Mouse (Mus musculus): Measurements from ENCODE around the gene P4ha2.

The P4ha2 gene

GRCm38 (mm10) chr11:54068520-54069371, 31.1 kb upstream of the P4ha2 start, which contains the start of gene Pdlim4:
Gene Pdlim4, minus strand, starts transcription at chr11:54069014.
- DNase-seq (ENCODE audit: low read depth): peak; percentile 65

- DNase-seq (ENCODE audit: low read depth): no peak
Measured at GRCm38 (mm10) chr11:54071726-54072445, 28.0 kb upstream of the P4ha2 start.

- DNase-seq (ENCODE audit: low read depth): no peak
Measured at GRCm38 (mm10) chr11:54073291-54073690, 26.6 kb upstream of the P4ha2 start.

- no peak for DNase-seq (ENCODE audit: low read depth)
Measured at GRCm38 (mm10) chr11:54075353-54075752, 24.5 kb upstream of the P4ha2 start.

- DNase-seq (ENCODE audit: low read depth): no peak
Measured at GRCm38 (mm10) chr11:54076101-54076500, 23.8 kb upstream of the P4ha2 start.

GRCm38 (mm10) chr11:54080435-54080834, 19.5 kb upstream of the P4ha2 start:
- peak; percentile 56 for DNase-seq (ENCODE audit: low read depth)

GRCm38 (mm10) chr11:54082725-54083124, 17.2 kb upstream of the P4ha2 start:
- peak; percentile 79 for DNase-seq (ENCODE audit: low read depth)

GRCm38 (mm10) chr11:54084976-54085375, 14.9 kb upstream of the P4ha2 start:
- DNase-seq (ENCODE audit: low read depth): no peak

GRCm38 (mm10) chr11:54085816-54086215, 14.1 kb upstream of the P4ha2 start:
- no peak for DNase-seq (ENCODE audit: low read depth)

- DNase-seq (ENCODE audit: low read depth): no peak
Measured at GRCm38 (mm10) chr11:54088253-54088946, 11.5 kb upstream of the P4ha2 start.

- DNase-seq (ENCODE audit: low read depth): peak; percentile 87
Measured at GRCm38 (mm10) chr11:54088947-54089317, 11.0 kb upstream of the P4ha2 start.

- peak; percentile 71 for DNase-seq (ENCODE audit: low read depth)
Measured at GRCm38 (mm10) chr11:54090091-54090879, 9.6 kb upstream of the P4ha2 start.

- no peak for DNase-seq (ENCODE audit: low read depth)
Measured at GRCm38 (mm10) chr11:54091726-54092125, 8.2 kb upstream of the P4ha2 start.

GRCm38 (mm10) chr11:54092188-54092587, 7.7 kb upstream of the P4ha2 start:
- no peak for DNase-seq (ENCODE audit: low read depth)

GRCm38 (mm10) chr11:54093000-54093399, 6.9 kb upstream of the P4ha2 start:
- peak; percentile 64 for DNase-seq (ENCODE audit: low read depth)

GRCm38 (mm10) chr11:54100692-54101591, 1.0 kb downstream of the P4ha2 start:
- peak; percentile 65 for DNase-seq (ENCODE audit: low read depth)

- DNase-seq (ENCODE audit: low read depth): no peak
Measured at GRCm38 (mm10) chr11:54101701-54102100, 1.8 kb downstream of the P4ha2 start.

GRCm38 (mm10) chr11:54102706-54103449, 3.0 kb downstream of the P4ha2 start:
- DNase-seq (ENCODE audit: low read depth): no peak

GRCm38 (mm10) chr11:54105011-54105410, 5.1 kb downstream of the P4ha2 start:
- peak; percentile 73 for DNase-seq (ENCODE audit: low read depth)

- DNase-seq (ENCODE audit: low read depth): no peak
Measured at GRCm38 (mm10) chr11:54106676-54107075, 6.8 kb downstream of the P4ha2 start.

Data from naive thymus-derived CD4-positive, alpha-beta T cell, adult 2 months (primary cell).